Comparison of ENCODE assay signal across 9 mouse cellular contexts in the genomic region with DNA sequence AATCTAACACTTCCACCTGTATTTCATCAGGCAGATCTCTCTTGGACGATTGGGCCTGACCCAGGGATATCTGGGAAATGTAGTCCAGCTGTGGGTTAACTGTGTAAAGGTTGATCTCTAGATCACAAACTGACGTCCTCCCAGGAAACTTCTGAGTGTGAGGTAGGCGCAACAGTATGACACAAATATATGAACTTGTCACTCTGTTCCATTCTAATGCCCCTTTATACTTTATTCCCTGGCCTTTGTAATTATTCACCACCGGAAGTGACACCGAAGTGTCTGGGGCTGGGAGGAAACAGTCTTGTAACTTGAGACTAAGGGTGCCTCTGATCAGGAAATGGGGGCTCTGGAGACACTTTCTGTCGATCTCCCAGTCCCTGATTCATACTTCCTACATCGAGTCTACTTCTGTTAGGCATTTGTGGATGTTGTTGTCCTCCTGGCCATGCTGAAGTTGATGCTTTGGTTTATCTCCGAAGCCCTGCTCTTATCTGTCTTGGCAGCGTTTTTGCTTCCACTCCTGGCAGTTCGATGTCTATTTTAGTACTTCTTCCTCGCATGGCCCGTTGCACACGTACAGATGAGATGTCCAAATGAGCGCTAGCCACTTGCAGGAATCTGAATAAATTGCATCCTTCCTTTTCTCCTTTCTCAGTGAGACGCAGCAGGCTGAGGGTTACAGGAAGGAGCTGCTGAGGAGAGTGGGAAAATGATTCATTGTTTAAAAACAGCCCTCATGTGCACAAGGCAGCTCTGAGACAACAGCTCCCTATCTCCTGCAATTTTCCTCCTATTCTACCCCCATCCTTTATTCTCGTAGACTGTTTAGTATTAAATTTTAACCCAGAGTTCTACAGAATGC.
DNase-seq lines count a peak whose midpoint lies in the region; ATAC-seq and TF ChIP-seq lines count a peak whose summit lies in the region.
"Had no signal": no experiment of that assay in that cellular context is flagged by ENCODE, and none has a peak within 500 bp of the region (broad histone marks: within the 10 kb centered on the region; RNA-seq: fewer than 3 reads in every experiment).

No protein-coding gene starts in this region.

- 8% methylated on average over 16 of the region's 16 CpGs for WGBS in heart, adult 2 months
- 38% methylated on average over 16 of the region's 16 CpGs for WGBS in intestine, embryonic 16.5 days
- WGBS in liver, postnatal 0 days (ENCODE audit: insufficient replicate concordance): 19% methylated on average over 16 of the region's 16 CpGs

- H3K27me3 ChIP-seq in heart, adult 2 months (ENCODE audit: control insufficient read depth, insufficient read depth, low read length): no peaks in the 10 kb centered on the region
- H3K27me3 ChIP-seq in intestine, embryonic 16.5 days (replicated peaks; ENCODE audit: control insufficient read depth, insufficient read depth, low read length): no peaks in the 10 kb centered on the region
- no peaks in the 10 kb centered on the region for H3K27me3 ChIP-seq in liver, postnatal 0 days (ENCODE audit: insufficient read depth, low read length)
- H3K27me3 ChIP-seq: CH12.LX had no signal

- H3K4me2 ChIP-seq in intestine, embryonic 16.5 days (ENCODE audit: low read depth, low read length): peak overlapping the region; percentile 48
- H3K4me2 ChIP-seq in liver, postnatal 0 days (ENCODE audit: low read depth, low read length): peak overlapping the region; percentile 63

- DNase-seq in heart, adult 2 months: peak; percentile 13 to 23
- no peak for DNase-seq in heart, postnatal 4 days
- peak; percentile 40 for DNase-seq in embryo, embryonic 11 days
- no peak for DNase-seq in liver, postnatal 0 days
- peak; percentile 11 to 16 for DNase-seq in thymus, postnatal 36 days
- no peak for DNase-seq in adrenal gland, adult 2 months
- DNase-seq in adrenal gland, postnatal 14 days: no peak

- no peak for TF ChIP-seq CTCF in heart, adult 2 months (IDR thresholded peaks at IDR 0.05)
- no peak for TF ChIP-seq CTCF in liver, postnatal 0 days (IDR thresholded peaks at IDR 0.05; ENCODE audit: low read depth)

- no peak for TF ChIP-seq EP300 in heart, adult 2 months (IDR thresholded peaks at IDR 0.05; ENCODE audit: insufficient read depth, low read depth, low read length)
- TF ChIP-seq EP300 in liver, postnatal 0 days (IDR thresholded peaks at IDR 0.05; ENCODE audit: low read depth): 0 out of 2 replicates have a peak, but pooled peaks have one; percentile 6

- intact Hi-C loops in heart, adult 2 months (cut with DNase I): loop anchor here (1.0 kb wide), 1 partner anchor 318 kb away; no protein-coding TSS in a partner anchor

- ATAC-seq in intestine, embryonic 16.5 days: no peak
- peak; percentile 47 for ATAC-seq in liver, postnatal 0 days

- peak overlapping the region; percentile 68; the same call in 1 of the 2 replicates for H3K9ac ChIP-seq in heart, adult 2 months (ENCODE audit: low read depth, low read length)
- H3K9ac ChIP-seq in intestine, embryonic 16.5 days (ENCODE audit: low read depth, low read length): peak overlapping the region; percentile 30
- no peak overlapping the region for H3K9ac ChIP-seq in liver, postnatal 0 days (replicated peaks)

- H3K27ac ChIP-seq in heart, adult 2 months: peak overlapping the region; percentile 38; the same call in 1 of the 2 replicates
- H3K27ac ChIP-seq in intestine, embryonic 16.5 days (ENCODE audit: low read length): 0 out of 2 replicates have a peak overlapping the region, but pooled peaks have one; percentile 2
- no peak overlapping the region for H3K27ac ChIP-seq in liver, postnatal 0 days (ENCODE audit: low read depth)

- no peaks in the 10 kb centered on the region; the same call in 1 of the 2 replicates for H3K36me3 ChIP-seq in heart, adult 2 months (ENCODE audit: control insufficient read depth, insufficient read depth, low read length)
- H3K36me3 ChIP-seq in intestine, embryonic 16.5 days (ENCODE audit: control insufficient read depth, insufficient read depth, low read length): no peaks in the 10 kb centered on the region
- no peaks in the 10 kb centered on the region for H3K36me3 ChIP-seq in liver, postnatal 0 days (replicated peaks; ENCODE audit: insufficient read depth, low read length)

- no peaks in the 10 kb centered on the region for H3K79me2 ChIP-seq in heart, adult 2 months (replicated peaks; ENCODE audit: control insufficient read depth, insufficient read depth, low read length)

- H3K4me1 ChIP-seq in heart, adult 2 months (ENCODE audit: control insufficient read depth, insufficient read depth, low read length): peaks cover 5% of the 10 kb centered on the region
- peaks cover 9% of the 10 kb centered on the region; the same call in 1 of the 2 replicates for H3K4me1 ChIP-seq in intestine, embryonic 16.5 days (ENCODE audit: control insufficient read depth, insufficient read depth, low read length)
- peaks cover 8% of the 10 kb centered on the region for H3K4me1 ChIP-seq in liver, postnatal 0 days (ENCODE audit: insufficient read depth)

- H3K4me3 ChIP-seq in heart, adult 2 months: peak overlapping the region; percentile 33
- H3K4me3 ChIP-seq in intestine, embryonic 16.5 days (ENCODE audit: low read length): peak overlapping the region; percentile 14; the same call in 1 of the 2 replicates
- H3K4me3 ChIP-seq in liver, postnatal 0 days (ENCODE audit: low read depth, low read length): peak overlapping the region; percentile 26; the same call in 1 of the 2 replicates

- no peak for TF ChIP-seq POLR2A in heart, adult 2 months (IDR thresholded peaks at IDR 0.05; ENCODE audit: insufficient read depth, low read depth, low read length)

- H3K9me3 ChIP-seq in intestine, embryonic 16.5 days (ENCODE audit: control insufficient read depth, low read length): no peaks in the 10 kb centered on the region
- no peaks in the 10 kb centered on the region for H3K9me3 ChIP-seq in liver, postnatal 0 days (ENCODE audit: low read length)

Comparison
In these comparisons a context has a peak if more than half of its experiments do, and no peak if none do; other contexts are left out.
1. DNase-seq: peak in heart, adult 2 months (2 of 2), embryo, embryonic 11 days (single experiment) and thymus, postnatal 36 days (2 of 2); none in heart, postnatal 4 days (single experiment), liver, postnatal 0 days (single experiment), adrenal gland, adult 2 months (single experiment) and adrenal gland, postnatal 14 days (single experiment).
2. Peak in every context shown above with its lines, with median percentiles within 50 percentile points of each other: H3K4me3 ChIP-seq.